Mouse (Mus musculus) T-helper 1 cell (primary cell): ENCODE measurements at regions not wholly inside any gene's neighbourhood (a gene's known extent, or its start where the extent isn't known, plus 50 kb on each side); places are given as distances from the start of the nearest gene placed in this dataset.

Experiments used
- in situ Hi-C: fragments of 300-600 bp; cut with MboI, MseI; formaldehyde crosslinking; loops from one replicate; pipeline ENCODE4 v1.15.1; 2025; ENCODE audit warnings: high pct_unique_total_duplicates

DNA sequence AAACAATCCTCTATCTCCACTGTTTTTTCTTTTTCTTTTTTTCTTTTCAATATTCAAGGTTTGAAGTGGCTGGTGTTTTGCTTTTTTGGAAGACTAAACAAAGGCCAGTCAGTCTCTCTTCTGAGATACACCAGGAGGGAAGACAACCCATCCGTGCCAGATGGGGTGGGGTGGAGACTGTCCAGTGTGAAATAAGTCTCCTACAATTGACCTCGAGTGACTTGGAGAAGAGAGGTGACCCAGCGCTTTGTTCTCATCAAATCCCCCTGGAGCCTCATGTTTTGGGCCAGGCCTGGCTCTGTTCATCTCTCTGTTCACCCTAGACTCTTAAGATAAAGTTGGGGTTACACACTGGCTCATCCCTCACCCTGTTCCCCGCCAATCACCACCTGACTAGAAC, 169.2 kb upstream of the Tbca start:
- in situ Hi-C loops, result no loop called here

DNA sequence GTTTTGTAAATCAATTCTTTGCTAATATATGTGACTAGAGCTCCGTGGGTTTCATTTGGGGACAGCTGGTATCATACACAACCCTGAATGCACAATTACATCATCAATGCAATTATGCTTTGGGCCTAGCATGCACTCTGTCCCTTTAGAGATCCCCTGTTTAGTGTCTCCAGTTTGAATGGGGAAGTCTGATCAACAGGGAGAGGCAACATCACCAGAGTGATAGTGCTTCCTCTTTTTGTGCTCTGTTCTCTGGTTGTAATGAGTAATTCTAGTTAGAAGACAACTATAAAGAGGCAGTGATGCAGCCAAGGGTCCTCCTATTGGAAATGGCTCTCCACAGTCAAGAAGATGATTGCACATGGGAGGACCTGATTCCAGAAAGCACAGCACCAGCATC, 158.7 kb upstream of the Tbca start:
- in situ Hi-C loops, result no loop called here

DNA sequence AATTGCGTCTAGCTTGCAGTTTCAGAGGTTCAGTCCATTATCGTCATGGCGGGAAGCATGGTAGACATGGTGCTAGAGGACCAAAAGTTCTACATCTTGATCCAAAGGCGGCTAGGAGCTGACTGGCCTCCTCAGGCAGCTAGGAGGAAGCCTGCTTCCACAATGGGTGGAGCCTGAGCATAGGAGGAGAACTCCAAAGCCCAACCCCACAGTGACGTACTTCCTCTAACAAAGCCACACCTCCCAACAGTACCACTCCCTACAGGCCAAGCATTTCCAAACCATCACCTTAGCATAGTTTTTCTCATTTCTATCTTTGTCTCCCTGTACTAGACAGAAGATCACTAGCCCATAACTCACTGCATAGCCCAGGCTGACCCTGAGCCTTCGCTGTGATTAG, 158.0 kb upstream of the Tbca start:
- in situ Hi-C loops, result no loop called here

DNA sequence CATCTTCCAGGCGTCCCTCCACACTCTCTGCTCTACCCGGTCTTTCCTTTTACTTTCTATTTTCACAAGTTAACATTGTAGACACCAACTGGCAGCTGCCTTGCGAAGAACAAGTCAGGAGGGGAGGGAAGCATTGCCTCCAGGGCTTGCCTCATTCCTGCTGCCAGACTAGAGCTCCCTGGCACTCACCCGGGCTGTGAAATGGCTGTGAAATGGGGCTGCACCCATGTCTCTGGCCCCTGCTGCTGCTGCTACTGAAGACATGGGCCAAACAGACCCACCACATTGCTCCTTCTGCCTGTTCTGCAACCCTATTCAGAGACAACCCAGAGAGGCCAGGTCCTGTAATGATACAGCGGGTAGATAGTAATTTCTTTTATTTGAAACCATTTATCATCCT, 156.0 kb upstream of the Tbca start:
- in situ Hi-C loops, result no loop called here

DNA sequence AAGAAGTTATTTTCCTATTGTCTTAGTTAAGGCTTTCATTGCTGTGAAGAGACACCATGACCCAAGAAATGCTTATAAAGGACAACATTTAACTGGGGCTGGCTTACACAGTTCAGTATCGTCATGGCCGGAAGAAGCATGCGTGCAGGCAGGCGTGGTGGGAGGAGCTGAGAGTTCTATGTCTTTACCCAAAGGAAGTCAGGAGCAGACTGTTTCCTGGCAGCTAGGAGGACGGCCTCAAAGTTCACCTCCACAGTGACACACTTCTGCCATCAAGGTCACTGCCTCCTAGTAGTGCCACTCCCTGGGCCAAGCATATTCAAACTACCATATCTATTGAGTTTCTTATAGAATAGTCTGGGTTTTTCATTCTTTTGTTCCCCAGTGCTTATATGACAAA, 148.4 kb upstream of the Tbca start:
- in situ Hi-C loops, result no loop called here

DNA sequence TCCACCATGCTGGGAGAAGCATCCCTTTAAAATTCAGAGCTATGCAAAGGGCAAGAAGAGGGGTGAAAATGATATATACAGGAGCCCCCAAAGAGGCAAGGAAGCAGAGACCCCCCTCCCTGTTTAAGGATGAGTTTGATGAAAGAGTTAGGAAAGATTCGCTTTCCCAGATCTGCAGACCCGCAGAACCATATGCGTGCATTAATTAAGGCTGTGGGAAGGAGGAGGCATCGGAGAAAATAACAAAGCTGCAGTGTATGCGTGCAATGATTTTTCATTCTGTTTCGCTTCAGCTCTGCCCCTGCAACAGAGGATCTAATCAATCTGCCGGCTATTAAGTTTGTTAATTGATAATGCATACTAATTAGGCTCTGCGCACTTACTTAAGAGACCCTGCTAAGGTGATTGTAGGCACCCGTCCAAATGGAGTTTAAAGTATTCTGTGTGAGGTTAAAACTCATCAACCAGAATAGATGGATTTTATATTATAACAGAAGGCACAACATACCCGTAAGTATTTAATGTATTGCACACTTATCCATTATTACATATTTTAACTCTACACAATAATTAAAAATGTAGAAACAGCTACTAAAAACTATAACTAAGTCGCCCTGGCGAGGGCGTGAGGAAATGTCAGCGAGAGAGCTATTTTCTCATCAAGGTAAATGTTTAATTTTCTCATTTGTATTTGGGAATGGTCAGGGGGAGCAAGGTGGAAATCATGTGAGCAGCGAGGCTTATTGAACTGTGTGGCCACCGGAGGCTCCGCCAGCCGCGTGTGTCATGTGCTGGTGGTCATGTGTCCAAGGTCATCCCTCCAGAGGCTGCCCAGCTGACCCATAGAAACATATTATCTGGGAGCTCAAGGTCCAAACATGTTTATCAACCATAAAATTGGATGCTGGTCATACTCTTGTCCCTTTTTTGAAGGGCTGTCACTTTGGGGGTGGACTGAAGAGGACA, 143.2 kb upstream of the Tbca start:
- in situ Hi-C loops, result no loop called here

DNA sequence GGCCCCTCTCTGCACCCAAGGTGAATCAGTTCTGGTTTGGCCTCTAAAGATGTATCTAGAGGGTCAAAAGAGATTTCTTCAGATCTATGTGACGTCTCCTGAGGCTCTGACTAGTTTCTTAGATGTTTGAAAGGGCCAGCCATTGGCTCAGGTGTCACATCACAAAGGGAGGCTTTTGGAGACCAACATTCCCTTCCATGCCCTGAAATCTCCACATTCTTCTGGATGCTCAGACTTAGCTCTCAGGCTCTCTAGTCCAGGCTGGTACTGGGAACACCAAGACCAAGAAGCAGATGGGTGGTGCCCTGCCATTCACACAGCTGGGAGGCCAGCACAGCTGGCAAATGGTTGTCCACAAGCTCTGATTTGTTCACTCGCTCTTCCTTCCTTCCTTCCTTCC, 142.4 kb upstream of the Tbca start:
- in situ Hi-C loops, result no loop called here

DNA sequence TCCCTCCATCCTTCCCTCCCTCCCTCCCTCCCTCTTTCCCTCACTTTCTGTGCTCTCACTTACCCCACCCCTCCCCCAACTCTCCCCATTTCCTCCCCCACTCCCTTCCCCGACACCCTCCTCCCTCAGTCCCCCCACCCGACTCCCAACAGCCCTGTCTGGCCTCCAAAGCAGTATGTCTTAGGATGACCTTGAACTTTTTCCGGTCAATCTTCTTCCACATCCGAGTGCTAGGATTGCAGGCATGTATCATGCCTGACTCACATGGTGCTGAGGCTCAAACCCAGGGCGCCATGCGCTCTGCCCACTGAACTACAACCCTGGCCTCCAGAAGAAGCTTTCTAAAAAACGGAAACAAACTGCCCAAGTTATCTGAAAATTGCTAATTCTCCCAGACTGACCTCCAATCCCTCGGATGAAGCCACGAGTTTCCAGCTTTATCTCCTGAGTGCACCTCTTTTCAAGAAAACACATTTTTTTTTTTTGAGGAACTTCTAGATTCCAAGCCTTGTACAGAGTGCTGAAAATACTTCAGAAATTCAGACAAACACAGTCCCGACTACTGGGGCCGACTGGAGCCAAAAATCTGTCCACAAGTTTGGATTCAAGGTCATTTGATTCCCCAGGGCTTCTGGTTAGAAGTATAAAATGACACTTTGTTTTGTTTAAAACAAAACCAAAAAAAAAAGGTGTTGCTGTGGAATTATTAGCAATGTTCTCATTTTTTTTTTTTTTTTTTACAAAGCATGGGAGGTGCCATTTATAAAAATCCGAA, 141.7 kb upstream of the Tbca start:
- in situ Hi-C loops, result no loop called here

DNA sequence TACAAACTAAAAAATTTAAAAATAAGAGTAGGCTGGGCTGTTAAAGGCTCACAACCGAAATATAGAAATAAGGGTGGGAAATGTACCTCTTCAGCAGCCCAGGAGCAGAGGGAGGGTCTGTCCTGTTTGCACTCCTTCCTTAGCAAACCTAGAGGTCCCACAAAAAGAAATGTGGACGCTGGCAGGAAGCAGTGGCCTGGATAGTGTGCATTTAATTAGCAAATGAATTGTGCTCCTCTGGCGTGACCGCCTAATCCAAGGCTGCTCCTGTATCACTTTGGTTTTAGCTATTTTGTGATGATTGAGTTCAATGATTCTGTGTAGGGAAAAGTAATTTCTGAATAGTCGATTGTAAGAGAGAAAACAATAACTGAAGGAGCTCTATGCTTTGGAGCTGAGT, 141.1 kb upstream of the Tbca start:
- in situ Hi-C loops, result no loop called here

DNA sequence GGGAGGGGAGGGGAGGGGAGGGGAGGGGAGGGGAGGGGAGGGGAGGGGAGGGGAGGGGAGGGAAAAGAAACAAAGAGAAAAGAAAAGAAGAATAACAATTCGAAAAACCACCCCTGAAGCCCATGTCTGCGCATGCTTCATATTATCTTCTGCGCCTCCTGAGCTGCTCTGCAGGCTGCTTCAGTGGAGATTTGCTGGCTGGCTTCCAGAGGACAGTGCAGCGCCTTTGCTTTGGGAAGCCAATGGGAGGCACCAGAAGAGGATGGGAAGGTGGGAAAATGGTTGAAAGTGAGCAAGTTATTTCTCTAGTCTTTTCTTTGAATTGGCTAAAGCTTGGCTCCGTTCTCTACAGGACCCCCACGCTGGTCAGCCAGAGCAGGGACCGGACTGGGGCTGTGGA, 137.8 kb upstream of the Tbca start:
- in situ Hi-C loops, result no loop called here

DNA sequence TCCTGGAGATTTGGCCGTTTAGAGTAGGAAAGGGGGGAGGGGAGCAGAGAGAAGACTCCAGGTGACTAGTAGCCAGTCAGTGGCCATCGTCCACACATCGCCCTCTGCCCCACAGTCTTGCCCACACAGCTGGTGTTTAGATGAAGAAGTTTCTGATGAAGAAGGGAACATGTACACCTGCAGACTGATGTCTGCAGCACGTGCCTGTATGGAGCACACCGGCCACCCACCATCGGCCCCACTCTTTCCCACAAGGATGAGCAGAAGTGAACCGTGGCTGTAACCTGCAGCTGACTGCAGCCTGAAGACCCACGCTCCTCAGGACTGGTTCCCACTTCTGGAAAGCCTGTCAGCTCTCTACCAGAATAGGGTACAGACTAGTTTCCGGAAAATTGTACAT, 121.1 kb upstream of the Tbca start:
- in situ Hi-C loops, result no loop called here

DNA sequence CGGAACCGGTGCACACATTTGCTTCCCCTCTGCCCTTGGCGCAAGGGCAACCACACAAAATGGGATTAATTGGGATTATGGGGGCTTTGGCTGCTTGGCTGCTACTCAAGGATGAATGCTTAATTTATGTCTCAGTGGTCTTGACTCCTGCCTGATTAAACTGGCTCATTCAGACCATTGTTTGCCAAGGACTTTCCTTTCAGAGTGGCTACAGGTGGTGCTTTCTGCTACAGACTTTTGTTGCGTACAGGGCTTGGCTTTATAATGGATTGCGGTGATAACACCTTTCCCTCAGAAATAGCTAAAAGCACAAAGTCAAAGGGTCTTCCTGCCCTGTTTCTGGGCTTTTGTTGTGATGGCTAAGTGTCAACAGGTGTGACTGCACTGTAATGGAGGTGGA, 120.4 kb upstream of the Tbca start:
- in situ Hi-C loops, result no loop called here

DNA sequence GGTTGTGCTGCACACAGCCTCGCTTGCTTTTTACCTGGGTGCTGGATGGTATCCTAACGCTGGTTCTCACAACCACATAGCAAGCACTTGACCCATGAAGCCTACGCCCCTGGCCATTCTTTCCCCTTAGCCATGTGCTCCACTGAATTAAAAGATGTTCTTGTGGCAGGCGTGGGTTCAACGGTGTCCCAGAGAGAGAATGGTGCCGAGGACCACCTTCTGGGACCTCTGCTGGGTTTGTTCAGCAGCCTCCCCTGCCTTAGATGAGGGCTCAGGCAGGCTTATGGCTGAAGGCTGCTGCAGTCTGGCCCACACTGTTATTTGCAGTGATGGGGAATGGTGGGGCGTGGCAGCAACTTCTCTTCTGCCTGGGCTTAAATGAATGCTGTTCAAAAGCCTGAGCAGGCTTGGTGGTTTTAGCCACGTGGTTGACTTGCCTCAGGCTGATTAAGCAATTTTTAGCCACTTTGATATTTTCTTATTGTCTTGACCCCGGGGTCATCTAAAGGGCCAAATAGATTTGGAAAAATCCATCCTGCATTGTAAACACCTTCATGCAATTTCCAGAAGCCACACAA, 119.5 kb upstream of the Tbca start:
- in situ Hi-C loops, result no loop called here

DNA sequence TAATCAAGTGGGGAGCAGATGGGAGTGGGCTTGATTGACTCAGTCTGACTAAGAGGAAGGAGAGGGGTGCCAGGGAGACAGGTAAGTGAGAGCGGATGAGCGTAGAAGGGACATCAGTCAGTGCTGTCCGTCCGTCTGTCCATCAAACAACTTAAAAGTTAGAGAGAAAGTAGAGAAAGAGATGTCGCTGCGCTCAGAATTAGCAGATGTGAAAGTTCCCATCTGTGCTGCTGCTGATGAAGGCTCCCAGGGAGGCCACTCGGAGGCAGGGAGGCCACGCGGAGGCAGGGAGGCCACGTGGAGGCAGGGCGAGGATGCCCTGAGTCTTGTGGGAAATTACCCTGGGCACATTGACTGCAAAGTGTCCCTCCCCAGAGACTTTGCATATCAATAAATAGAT, 118.4 kb upstream of the Tbca start:
- in situ Hi-C loops, result no loop called here

DNA sequence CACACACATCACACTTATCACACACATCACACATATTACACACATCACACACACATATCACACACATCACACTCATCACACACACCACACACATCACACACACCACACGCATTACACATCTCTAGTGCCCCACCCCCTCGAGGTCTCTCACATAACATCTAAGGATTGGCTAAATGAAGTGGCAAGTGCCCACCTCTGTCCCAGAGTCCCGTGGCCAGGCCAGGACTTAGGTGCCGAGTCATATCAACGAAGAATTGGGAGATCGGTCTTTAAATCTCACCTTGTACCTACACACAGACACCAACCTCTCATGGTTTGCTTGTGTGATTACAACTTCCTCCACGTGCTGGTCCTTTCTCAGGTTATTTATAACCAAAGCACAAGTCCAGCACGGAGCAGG, 117.7 kb upstream of the Tbca start:
- in situ Hi-C loops, result no loop called here

DNA sequence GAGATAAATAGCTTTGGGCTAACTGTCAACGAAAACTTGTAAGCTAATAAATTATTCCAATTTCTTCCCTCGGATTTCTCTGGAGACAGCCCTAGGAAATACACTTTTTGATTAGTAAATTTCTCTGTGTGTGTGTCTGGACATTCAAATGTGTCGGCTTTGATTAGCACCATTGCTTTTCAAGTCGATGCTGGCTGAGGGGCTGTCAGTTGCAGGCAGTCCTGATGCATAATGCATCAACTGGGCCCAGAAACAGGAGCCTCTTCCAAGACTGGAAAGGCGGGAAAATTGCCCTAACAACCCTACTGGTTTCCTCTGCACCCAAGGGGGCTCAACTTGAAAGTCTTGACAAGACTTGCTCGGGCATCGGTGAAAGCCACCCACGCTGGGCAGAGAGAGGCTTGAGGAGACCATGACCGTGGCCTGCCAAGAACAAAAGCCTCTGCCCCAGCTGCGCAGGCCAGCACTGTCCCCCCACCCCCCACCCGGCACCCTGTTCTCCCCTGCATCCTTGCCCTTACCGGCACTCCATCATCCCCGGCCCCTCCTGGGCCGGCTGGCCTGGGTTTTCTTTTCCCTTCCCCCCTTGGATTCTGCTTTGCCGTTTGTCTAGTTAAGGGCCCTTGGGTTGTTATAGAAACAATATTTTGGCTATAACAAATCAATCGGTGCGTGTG, 108.1 kb upstream of the Tbca start:
- in situ Hi-C loops, result no loop called here

DNA sequence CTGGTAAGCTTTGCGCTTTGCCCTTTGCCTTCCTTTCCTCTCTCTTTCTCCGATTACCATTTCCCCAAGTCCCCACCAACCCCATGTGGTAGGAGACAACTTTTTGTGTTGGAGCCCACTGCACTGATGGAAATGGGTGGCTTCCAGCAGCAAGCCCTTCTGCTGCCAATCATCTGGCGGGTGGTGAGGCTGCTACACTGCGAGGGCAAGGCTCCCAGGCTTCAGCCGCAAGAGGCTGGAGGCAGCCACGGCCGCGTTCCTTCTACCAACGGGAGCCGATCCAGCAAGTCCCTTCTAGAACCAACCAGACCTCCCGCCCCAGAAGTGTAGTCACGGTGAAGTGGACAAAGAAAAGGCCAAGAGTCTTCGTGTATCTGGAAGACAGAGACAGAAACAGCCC, 107.1 kb upstream of the Tbca start:
- in situ Hi-C loops, result no loop called here

DNA sequence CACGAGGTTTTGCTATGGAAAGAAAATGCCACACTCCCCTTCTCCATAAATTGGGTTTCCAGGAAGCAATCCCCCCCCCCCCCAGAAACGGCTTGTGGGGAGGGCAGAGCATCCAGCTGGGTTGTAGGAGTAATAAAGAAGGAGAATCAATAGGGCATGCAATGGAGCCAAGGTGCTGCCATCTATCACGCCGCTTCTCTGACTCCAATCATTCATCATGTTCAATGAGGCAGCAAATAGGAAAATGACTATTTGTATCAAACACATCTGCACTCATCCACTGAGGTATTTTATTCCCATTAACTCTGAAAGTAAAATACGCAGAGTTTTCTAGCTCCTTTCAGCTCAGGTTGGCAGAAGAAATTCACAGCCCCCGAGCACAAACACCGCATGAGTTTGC, 103.5 kb upstream of the Tbca start:
- in situ Hi-C loops, result loop anchor here (5.0 kb wide), 1 partner anchor 63 kb away; no protein-coding TSS in a partner anchor

DNA sequence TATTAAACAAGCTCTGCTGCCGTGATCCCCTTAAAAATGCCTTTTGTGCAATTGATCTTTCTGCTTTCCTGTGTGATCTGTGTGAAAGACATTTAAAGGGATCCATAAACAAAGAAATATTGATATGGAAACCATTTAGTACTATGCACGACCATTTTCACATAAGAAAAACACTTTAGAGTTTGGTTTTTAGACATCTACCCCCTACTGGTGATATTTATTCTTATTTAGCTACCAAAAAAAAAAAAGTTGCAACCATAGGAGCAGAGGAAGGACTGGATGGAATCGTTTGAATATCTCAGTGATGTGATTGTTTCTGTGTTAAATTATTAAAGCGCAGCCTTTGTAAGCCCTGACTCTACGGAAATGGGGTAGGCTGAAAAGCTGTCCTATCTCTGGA, 101.4 kb upstream of the Tbca start:
- in situ Hi-C loops, result loop anchor here (5.0 kb wide), 1 partner anchor 65 kb away; no protein-coding TSS in a partner anchor

DNA sequence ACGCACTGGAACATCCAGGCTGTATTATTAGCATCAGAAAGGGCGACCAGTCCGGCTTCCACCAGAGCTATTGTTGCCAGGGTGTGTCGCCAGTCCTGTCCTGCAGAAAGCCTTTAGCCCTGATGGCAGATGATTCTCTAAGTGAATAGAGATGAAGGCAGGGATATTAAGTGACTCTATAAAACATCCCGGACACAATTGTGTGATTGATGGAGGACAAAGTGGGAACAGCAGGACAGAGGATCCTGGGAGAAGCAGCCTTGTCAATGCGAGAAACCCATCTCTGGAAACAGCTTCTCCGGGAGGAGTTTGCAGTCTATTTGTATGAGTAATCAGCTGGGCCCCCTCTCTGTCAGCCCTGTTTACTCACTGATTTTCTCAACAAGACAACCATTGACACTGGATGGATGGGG, 82.1 kb upstream of the Tbca start:
- in situ Hi-C loops, result no loop called here

DNA sequence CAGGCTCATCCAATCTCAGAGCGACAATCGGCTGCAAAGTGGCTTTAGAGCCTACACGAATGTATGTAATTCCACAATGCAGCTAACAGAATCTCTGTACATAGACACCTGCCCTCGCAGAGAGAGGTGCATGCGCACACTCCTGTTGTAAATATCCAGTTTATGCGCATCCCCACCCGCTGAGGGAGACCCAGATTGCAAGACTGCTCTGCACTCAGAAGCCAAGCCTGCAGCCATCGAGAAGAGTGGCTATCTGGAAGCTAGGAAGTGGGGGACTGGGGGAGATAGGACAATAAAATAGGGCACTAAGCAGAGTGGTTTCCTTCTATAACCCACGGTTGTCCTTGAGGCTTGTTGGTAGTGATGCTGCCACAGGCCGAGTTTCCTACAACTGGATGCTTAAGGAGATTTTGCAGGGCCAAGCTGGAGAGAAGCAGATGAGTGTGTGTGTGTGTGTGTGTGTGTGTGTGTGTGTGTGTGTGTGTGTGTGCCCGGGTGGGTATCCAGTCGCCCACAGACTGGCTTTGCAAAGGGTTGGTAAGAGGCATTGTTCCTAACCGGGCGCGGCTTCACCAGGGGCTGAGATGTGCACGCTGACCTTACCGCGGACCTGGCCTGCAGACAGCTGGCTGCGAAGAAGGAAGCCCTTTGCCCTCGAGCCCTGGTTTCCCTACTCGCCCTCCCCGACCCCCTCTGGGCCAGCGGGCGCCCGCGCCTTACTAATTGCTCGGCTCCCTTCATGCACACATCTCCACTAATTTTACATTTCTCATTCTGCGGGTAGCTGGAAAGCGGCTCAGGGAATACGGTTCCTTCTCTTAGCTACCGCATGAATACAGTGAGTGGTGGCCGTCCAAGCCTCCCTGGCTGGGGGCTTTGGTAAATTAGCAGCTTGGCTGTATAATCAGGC, 81.1 kb upstream of the Tbca start:
- in situ Hi-C loops, result no loop called here
